Mouse (Mus musculus): ENCODE results near the gene Plcg2. TPM values are rescaled to one million over a fixed set of nuclear protein-coding genes. Genes with fewer than 3 reads are reported as not detected.

The Plcg2 gene
- polyA plus RNA-seq, 1 experiment from 2014 or later: 3.2 TPM

GRCm38 (mm10) chr8:117529177-117529576 lies 31.1 kb downstream of the Plcg2 start:
- Histone ChIP-seq H3K4me2 (no peak overlapping the region), H3K27ac (ENCODE audit: low read depth) (no peak overlapping the region), H3K9ac (no peak overlapping the region), H3K36me3 (ENCODE audit: insufficient read depth) (no peaks in the 10 kb centered on the region), H3K9me3 (ENCODE audit: low read depth, low read length) (no peaks in the 10 kb centered on the region), H3K4me1 (ENCODE audit: insufficient read depth) (no peaks in the 10 kb centered on the region), H3K27me3 (ENCODE audit: insufficient read depth, low read length) (no peaks in the 10 kb centered on the region), H3K4me3 (ENCODE audit: low read depth, low read length) (no peak overlapping the region)
- ATAC-seq (ENCODE audit: insufficient read depth) (no peak), DNase-seq (no peak)
- TF ChIP-seq CTCF (IDR thresholded peaks at IDR 0.05; ENCODE audit: low read depth): no peak
- WGBS: 54% methylated on average over 5 of the region's 5 CpGs

DNA sequence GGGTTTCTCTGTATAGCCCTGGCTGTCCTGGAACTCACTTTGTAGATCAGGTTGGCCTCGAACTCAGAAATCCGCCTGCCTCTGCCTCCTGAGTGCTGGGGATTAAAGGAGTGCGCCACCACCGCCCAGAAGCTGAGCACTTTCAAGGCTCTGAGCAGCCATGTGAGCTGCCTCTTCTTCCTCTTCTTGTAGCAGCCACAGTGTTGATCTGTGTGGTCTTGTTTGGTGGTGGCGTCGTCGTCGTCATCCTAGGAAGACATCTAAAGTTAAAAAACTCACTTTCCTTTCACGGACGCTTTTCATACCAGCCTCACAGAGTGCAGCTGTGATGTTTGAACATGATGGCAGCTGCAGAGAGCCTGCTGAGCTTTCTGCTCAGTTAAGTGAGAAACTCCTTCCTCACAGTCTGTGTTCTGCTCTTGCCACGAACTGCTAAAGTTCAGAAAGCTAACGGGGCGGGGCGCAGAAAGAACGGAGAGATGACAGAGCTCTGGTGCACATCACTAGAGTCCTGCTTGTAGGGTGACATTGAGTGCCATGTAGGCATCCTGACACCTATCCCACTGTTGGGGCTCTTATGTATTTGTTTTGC lies 34.4 kb downstream of the Plcg2 start:
- Histone ChIP-seq H3K36me3 (ENCODE audit: insufficient read depth) (no peaks in the 10 kb centered on the region), H3K9me3 (ENCODE audit: low read depth, low read length) (no peaks in the 10 kb centered on the region), H3K9ac (no peak overlapping the region), H3K27me3 (ENCODE audit: insufficient read depth, low read length) (no peaks in the 10 kb centered on the region), H3K4me2 (no peak overlapping the region), H3K4me1 (ENCODE audit: insufficient read depth) (no peaks in the 10 kb centered on the region), H3K4me3 (ENCODE audit: low read depth, low read length) (no peak overlapping the region), H3K27ac (ENCODE audit: low read depth) (no peak overlapping the region)
- no peak for DNase-seq
- WGBS: 80% methylated on average over 15 of the region's 15 CpGs
- ATAC-seq (ENCODE audit: insufficient read depth): no peak
- TF ChIP-seq CTCF (IDR thresholded peaks at IDR 0.05; ENCODE audit: low read depth): no peak

GRCm38 (mm10) chr8:117536862-117537261 lies 38.8 kb downstream of the Plcg2 start:
- H3K9me3 ChIP-seq (ENCODE audit: low read depth, low read length): no peaks in the 10 kb centered on the region
- H3K4me2 ChIP-seq: no peak overlapping the region
- DNase-seq (no peak), ATAC-seq (ENCODE audit: insufficient read depth) (no peak)
- no peak for TF ChIP-seq CTCF (IDR thresholded peaks at IDR 0.05; ENCODE audit: low read depth)
- 51% methylated on average over 5 of the region's 6 CpGs for WGBS
- H3K4me1 ChIP-seq (ENCODE audit: insufficient read depth): no peaks in the 10 kb centered on the region
- H3K4me3 ChIP-seq (ENCODE audit: low read depth, low read length): no peak overlapping the region
- H3K27ac ChIP-seq (ENCODE audit: low read depth): no peak overlapping the region
- H3K36me3 ChIP-seq (ENCODE audit: insufficient read depth): no peaks in the 10 kb centered on the region
- no peaks in the 10 kb centered on the region for H3K27me3 ChIP-seq (ENCODE audit: insufficient read depth, low read length)
- H3K9ac ChIP-seq: no peak overlapping the region

DNA sequence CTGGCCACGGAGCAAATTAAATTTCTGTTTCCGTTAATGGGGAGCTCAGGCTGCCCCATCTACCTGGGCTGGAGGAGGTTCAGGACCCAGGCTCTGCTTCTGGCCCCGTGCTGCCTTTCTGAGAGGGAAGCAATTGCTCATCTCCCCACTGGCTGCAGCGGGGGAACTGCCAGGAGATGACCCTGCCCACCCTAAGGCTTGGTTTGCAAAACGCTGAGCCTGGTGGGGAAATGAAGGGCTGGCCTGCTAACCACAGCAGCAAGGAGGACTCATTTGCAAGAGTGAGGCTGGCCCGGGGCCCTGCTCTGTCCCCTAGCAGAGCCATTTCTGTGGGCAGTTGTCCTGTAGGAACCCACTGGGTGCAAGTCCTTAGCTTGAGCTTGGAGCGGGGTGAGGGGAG lies 39.7 kb downstream of the Plcg2 start:
- no peak for TF ChIP-seq CTCF (IDR thresholded peaks at IDR 0.05; ENCODE audit: low read depth)
- no peak overlapping the region for H3K4me2 ChIP-seq
- H3K27me3 ChIP-seq (ENCODE audit: insufficient read depth, low read length): no peaks in the 10 kb centered on the region
- H3K9ac ChIP-seq: no peak overlapping the region
- ATAC-seq (ENCODE audit: insufficient read depth) (no peak), DNase-seq (no peak)
- no peak overlapping the region for H3K27ac ChIP-seq (ENCODE audit: low read depth)
- no peaks in the 10 kb centered on the region for H3K36me3 ChIP-seq (ENCODE audit: insufficient read depth)
- 55% methylated on average over 7 of the region's 7 CpGs for WGBS
- H3K4me3 ChIP-seq (ENCODE audit: low read depth, low read length): no peak overlapping the region
- no peaks in the 10 kb centered on the region for H3K4me1 ChIP-seq (ENCODE audit: insufficient read depth)
- no peaks in the 10 kb centered on the region for H3K9me3 ChIP-seq (ENCODE audit: low read depth, low read length)

GRCm38 (mm10) chr8:117542951-117543350 lies 44.9 kb downstream of the Plcg2 start:
- no peak for TF ChIP-seq CTCF (IDR thresholded peaks at IDR 0.05; ENCODE audit: low read depth)
- Histone ChIP-seq H3K27me3 (ENCODE audit: insufficient read depth, low read length) (no peaks in the 10 kb centered on the region), H3K4me1 (ENCODE audit: insufficient read depth) (no peaks in the 10 kb centered on the region), H3K9me3 (ENCODE audit: low read depth, low read length) (no peaks in the 10 kb centered on the region), H3K9ac (no peak overlapping the region), H3K27ac (ENCODE audit: low read depth) (no peak overlapping the region), H3K36me3 (ENCODE audit: insufficient read depth) (no peaks in the 10 kb centered on the region), H3K4me3 (ENCODE audit: low read depth, low read length) (no peak overlapping the region), H3K4me2 (no peak overlapping the region)
- ATAC-seq (ENCODE audit: insufficient read depth) (no peak), DNase-seq (no peak)

DNA sequence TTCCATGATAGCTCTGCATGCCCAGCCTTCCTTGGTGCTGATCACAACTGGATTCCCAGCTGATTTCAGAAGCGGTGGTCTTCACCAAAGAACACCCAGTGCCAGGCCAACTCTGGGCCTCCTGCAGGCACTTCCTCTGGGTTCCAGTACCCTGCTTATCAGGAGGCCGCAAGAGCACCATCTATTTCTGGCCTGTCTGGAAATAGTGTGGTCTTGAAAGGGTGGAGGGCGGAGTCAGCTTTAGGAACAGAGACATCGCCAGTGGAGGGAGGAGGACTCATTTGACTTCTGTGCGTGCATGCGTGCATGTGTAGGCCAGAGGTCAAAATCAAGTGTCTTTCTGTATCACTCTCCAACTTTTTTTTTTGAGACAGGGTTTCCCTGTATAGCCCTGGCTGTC lies 45.7 kb downstream of the Plcg2 start:
- ATAC-seq (ENCODE audit: insufficient read depth) (no peak), DNase-seq (no peak)
- no peaks in the 10 kb centered on the region for H3K36me3 ChIP-seq (ENCODE audit: insufficient read depth)
- TF ChIP-seq CTCF (IDR thresholded peaks at IDR 0.05; ENCODE audit: low read depth): no peak
- no peak overlapping the region for H3K4me3 ChIP-seq (ENCODE audit: low read depth, low read length)
- H3K27me3 ChIP-seq (ENCODE audit: insufficient read depth, low read length): no peaks in the 10 kb centered on the region
- H3K4me2 ChIP-seq: no peak overlapping the region
- H3K9ac ChIP-seq: no peak overlapping the region
- H3K4me1 ChIP-seq (ENCODE audit: insufficient read depth): no peaks in the 10 kb centered on the region; the same call in 1 of the 2 replicates
- no peaks in the 10 kb centered on the region for H3K9me3 ChIP-seq (ENCODE audit: low read depth, low read length)
- 66% methylated on average over 6 of the region's 6 CpGs for WGBS
- H3K27ac ChIP-seq (ENCODE audit: low read depth): no peak overlapping the region

DNA sequence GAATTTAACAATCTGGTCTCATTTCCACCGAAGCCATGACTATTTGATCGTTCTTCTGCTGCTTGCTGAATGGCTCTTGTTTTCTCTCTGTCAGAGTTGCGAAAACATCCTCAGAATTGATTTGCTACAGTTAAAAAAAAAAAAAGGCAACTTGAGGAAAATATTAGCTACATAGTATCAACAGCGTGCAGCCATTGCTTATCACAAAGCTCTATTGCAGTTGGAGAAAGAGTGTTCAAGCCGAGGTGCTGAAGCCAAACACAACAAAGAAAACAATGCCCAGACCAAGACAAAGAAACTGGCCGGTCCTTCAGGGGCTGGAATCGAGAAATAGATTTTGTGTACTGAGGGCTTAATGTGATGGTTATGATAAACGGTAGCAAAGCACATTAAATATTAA lies 47.0 kb downstream of the Plcg2 start:
- no peak for DNase-seq
- 75% methylated on average over 8 of the region's 8 CpGs for WGBS
- Histone ChIP-seq H3K4me1 (ENCODE audit: insufficient read depth) (no peaks in the 10 kb centered on the region; the same call in 1 of the 2 replicates), H3K27ac (ENCODE audit: low read depth) (no peak overlapping the region), H3K27me3 (ENCODE audit: insufficient read depth, low read length) (no peaks in the 10 kb centered on the region), H3K4me3 (ENCODE audit: low read depth, low read length) (no peak overlapping the region), H3K4me2 (no peak overlapping the region), H3K9ac (no peak overlapping the region), H3K36me3 (ENCODE audit: insufficient read depth) (no peaks in the 10 kb centered on the region), H3K9me3 (ENCODE audit: low read depth, low read length) (no peaks in the 10 kb centered on the region)
- TF ChIP-seq CTCF (IDR thresholded peaks at IDR 0.05; ENCODE audit: low read depth): no peak
- ATAC-seq (ENCODE audit: insufficient read depth): no peak

DNA sequence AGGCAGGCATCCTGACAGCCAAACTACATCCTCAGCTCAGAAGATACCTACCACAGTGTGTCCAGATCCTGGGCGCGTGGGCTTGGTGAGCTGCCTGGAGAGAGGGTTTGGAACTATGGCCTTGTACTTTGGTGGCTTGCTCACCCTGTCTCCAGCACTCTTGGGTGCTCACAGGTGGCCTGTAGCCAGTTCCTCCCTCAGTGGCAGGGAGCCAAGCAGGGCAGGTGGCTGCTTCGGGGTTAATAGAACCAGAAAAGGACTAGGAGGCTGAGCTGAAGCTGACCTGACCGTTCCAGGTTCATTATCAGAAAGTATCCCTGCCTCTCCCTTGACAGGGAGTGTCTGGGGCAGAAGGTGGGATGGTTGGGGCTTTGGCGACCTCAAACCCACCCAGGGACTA lies 48.3 kb downstream of the Plcg2 start:
- Histone ChIP-seq H3K27me3 (ENCODE audit: insufficient read depth, low read length) (no peaks in the 10 kb centered on the region), H3K9me3 (ENCODE audit: low read depth, low read length) (no peaks in the 10 kb centered on the region), H3K36me3 (ENCODE audit: insufficient read depth) (no peaks in the 10 kb centered on the region), H3K9ac (no peak overlapping the region), H3K27ac (ENCODE audit: low read depth) (no peak overlapping the region), H3K4me1 (ENCODE audit: insufficient read depth) (no peaks in the 10 kb centered on the region; the same call in 1 of the 2 replicates), H3K4me2 (no peak overlapping the region), H3K4me3 (ENCODE audit: low read depth, low read length) (no peak overlapping the region)
- DNase-seq (no peak), ATAC-seq (ENCODE audit: insufficient read depth) (no peak)
- 67% methylated on average over 5 of the region's 5 CpGs for WGBS
- TF ChIP-seq CTCF (IDR thresholded peaks at IDR 0.05; ENCODE audit: low read depth): no peak
